Mouse (Mus musculus) C2C12 (cell line): ENCODE data around the gene Kif26a.

Source experiments
- CTCF ChIP-seq: IDR thresholded peaks from one replicate; pipeline ENCODE4 v1.5.1; 2011; ENCODE audit not compliant: control insufficient read depth, insufficient read depth, insufficient read length
- MYOD1 ChIP-seq: IDR thresholded peaks from one replicate; pipeline ENCODE4 v1.6.1; 2011; ENCODE audit warnings: low read depth; ENCODE audit not compliant: control insufficient read depth, insufficient read length

- TF ChIP-seq CTCF (no peak), MYOD1 (no peak)
Observed at GRCm38 (mm10) chr12:112106541-112106971, 39.5 kb upstream of the Kif26a start, which contains the start of gene Aspg.
